Mouse (Mus musculus) neural tube, embryonic 11.5 days (tissue): ENCODE data around the gene Frem1. TPM values are rescaled to one million over a fixed set of nuclear protein-coding genes. Genes with fewer than 3 reads are reported as not detected.

Source experiments
- ATAC-seq: fragments of 200-750 bp; cut with Nextera tagmentation; 2 replicates; pipeline ENCODE4 v1.8.0; 2017; ENCODE audit warnings: moderate number of reproducible peaks, mild to moderate bottlenecking, moderate TSS enrichment, moderate library complexity; ENCODE audit not compliant: insufficient read depth, low FRiP score, low TSS enrichment
- DNase-seq: peaks from one replicate; pipeline ENCODE4 v3.0.0-alpha.2; 2015; ENCODE audit warnings: low spot score
- H3K27ac ChIP-seq: fragments of 300-500 bp; sonication (generic); 2 replicates; pipeline ENCODE4 v1.5.1; 2014; ENCODE audit warnings: low read depth, mild to moderate bottlenecking, low read length
- H3K27me3 ChIP-seq: fragments of 300-500 bp; sonication (generic); 2 replicates; pipeline ENCODE4 v1.6.1; 2014; ENCODE audit warnings: mild to moderate bottlenecking, low read length, mixed read lengths; ENCODE audit not compliant: control insufficient read depth, insufficient read depth
- H3K36me3 ChIP-seq: fragments of 300-500 bp; sonication (generic); 2 replicates; pipeline ENCODE4 v1.6.1; 2014; ENCODE audit warnings: mild to moderate bottlenecking, low read length, moderate library complexity, mixed read lengths; ENCODE audit not compliant: control insufficient read depth, insufficient read depth
- H3K4me1 ChIP-seq: fragments of 300-500 bp; sonication (generic); 2 replicates; pipeline ENCODE4 v1.6.1; 2014; ENCODE audit warnings: low read length, mixed read lengths; ENCODE audit not compliant: control insufficient read depth, insufficient read depth
- H3K4me2 ChIP-seq: fragments of 300-500 bp; sonication (generic); 2 replicates; pipeline ENCODE4 v1.6.1; 2014; ENCODE audit warnings: low read depth, mild to moderate bottlenecking, moderate library complexity
- H3K4me3 ChIP-seq: fragments of 300-500 bp; sonication (generic); 2 replicates; pipeline ENCODE4 v1.5.1; 2014; ENCODE audit warnings: low read depth, low read length
- H3K9ac ChIP-seq: fragments of 300-500 bp; sonication (generic); 2 replicates; pipeline ENCODE4 v1.6.1; 2014; ENCODE audit warnings: mild to moderate bottlenecking, low read length
- H3K9me3 ChIP-seq: fragments of 300-500 bp; sonication (generic); 2 replicates; pipeline ENCODE4 v1.6.1; 2016; ENCODE audit warnings: low read length; ENCODE audit not compliant: control insufficient read depth
- WGBS: fragments of 180-500 bp; shearing (Covaris S2); extraction: QIAGEN DNeasy Blood & Tissue Kit; methylation state at CpG from one replicate; pipeline ENCODE4 v1.1.7; 2014; 5-methylcytosine and 5-hydroxymethylcytosine counted together
- polyA plus RNA-seq: library from polyadenylated mRNA; unstranded; fragments of >200 nt; fragmentation: Nextera tagmentation; extraction: Ambion mirVana; gene quantifications from 2 replicates; pipeline ENCODE4 v1.2.1, GENCODE M21; 2014

Frem1 gene
- 3.9 and 4.1 TPM in 2 replicates for polyA plus RNA-seq

- Histone ChIP-seq H3K4me1 (peaks cover 12% of the 10 kb centered on the region; the same call in 1 of the 2 replicates), H3K27ac (peak within 1 kb of the TSS; percentile 11; the same call in 1 of the 2 replicates), H3K4me2 (peak within 1 kb of the TSS; percentile 52), H3K27me3 (no peaks in the 10 kb centered on the region), H3K9me3 (no peaks in the 10 kb centered on the region), H3K9ac (peak within 1 kb of the TSS; percentile 19), H3K4me3 (peak within 1 kb of the TSS; percentile 30), H3K36me3 (no peaks in the 10 kb centered on the region)
- ATAC-seq (peak; percentile 56), DNase-seq (peak; percentile 71)
- WGBS = 2% methylated on average over 24 of the region's 24 CpGs
These were observed at the start of gene Frem1 for GRCm38 (mm10) chr4:83051634-83052577. TSS of gene Frem1 (minus strand) at chr4:83052339.

- H3K4me3 ChIP-seq = no peak overlapping the region
- no peaks in the 10 kb centered on the region for H3K9me3 ChIP-seq
- WGBS = 91% methylated on average over 7 of the region's 7 CpGs
- H3K9ac ChIP-seq = no peak overlapping the region
- H3K27me3 ChIP-seq = no peaks in the 10 kb centered on the region
- no peak overlapping the region for H3K27ac ChIP-seq
- no peaks in the 10 kb centered on the region for H3K4me1 ChIP-seq
- DNase-seq (no peak), ATAC-seq (no peak)
- no peaks in the 10 kb centered on the region for H3K36me3 ChIP-seq
- no peak overlapping the region for H3K4me2 ChIP-seq
These were observed 46.9 kb upstream of the Frem1 start for GRCm38 (mm10) chr4:83099025-83099424.

GRCm38 (mm10) chr4:83093941-83094340, 41.8 kb upstream of the Frem1 start:
- ATAC-seq = no peak
- H3K9me3 ChIP-seq = no peaks in the 10 kb centered on the region
- no peak for DNase-seq
- no peak overlapping the region for H3K4me3 ChIP-seq
- 51% methylated on average over 2 of the region's 2 CpGs for WGBS
- H3K27me3 ChIP-seq = no peaks in the 10 kb centered on the region
- no peak overlapping the region for H3K9ac ChIP-seq
- no peaks in the 10 kb centered on the region for H3K36me3 ChIP-seq
- H3K4me1 ChIP-seq = no peaks in the 10 kb centered on the region
- no peak overlapping the region for H3K27ac ChIP-seq
- no peak overlapping the region for H3K4me2 ChIP-seq

GRCm38 (mm10) chr4:83090691-83091448, 38.7 kb upstream of the Frem1 start:
- Histone ChIP-seq H3K9me3 (no peaks in the 10 kb centered on the region), H3K36me3 (no peaks in the 10 kb centered on the region), H3K4me1 (no peaks in the 10 kb centered on the region), H3K4me2 (no peak overlapping the region), H3K27me3 (no peaks in the 10 kb centered on the region), H3K27ac (no peak overlapping the region), H3K9ac (no peak overlapping the region), H3K4me3 (no peak overlapping the region)
- ATAC-seq = no peak
- 66% methylated on average over 6 of the region's 6 CpGs for WGBS
- no peak for DNase-seq

GRCm38 (mm10) chr4:83080364-83081174, 28.4 kb upstream of the Frem1 start:
- DNase-seq (no peak), ATAC-seq (no peak; the same call in 1 of the 2 replicates)
- Histone ChIP-seq H3K4me3 (no peak overlapping the region), H3K36me3 (no peaks in the 10 kb centered on the region), H3K9me3 (no peaks in the 10 kb centered on the region), H3K4me2 (no peak overlapping the region), H3K27ac (no peak overlapping the region), H3K9ac (no peak overlapping the region), H3K27me3 (no peaks in the 10 kb centered on the region), H3K4me1 (0 out of 2 replicates have a peak, but pooled peaks cover 3% of the 10 kb centered on the region)
- WGBS = 26% methylated on average over 13 of the region's 13 CpGs

- no peak for DNase-seq
- Histone ChIP-seq H3K4me1 (no peaks in the 10 kb centered on the region), H3K27me3 (no peaks in the 10 kb centered on the region), H3K36me3 (no peaks in the 10 kb centered on the region), H3K9me3 (no peaks in the 10 kb centered on the region), H3K4me3 (no peak overlapping the region), H3K4me2 (no peak overlapping the region), H3K9ac (no peak overlapping the region), H3K27ac (no peak overlapping the region)
- ATAC-seq = no peak
- WGBS = 50% methylated on average over 6 of the region's 6 CpGs
These were observed 12.1 kb upstream of the Frem1 start for GRCm38 (mm10) chr4:83064191-83064590.

- ATAC-seq = no peak
- WGBS = 88% methylated on average over 2 of the region's 2 CpGs
- no peak for DNase-seq
These were observed 9.4 kb upstream of the Frem1 start for GRCm38 (mm10) chr4:83061564-83061963.

GRCm38 (mm10) chr4:83058617-83059016, 6.5 kb upstream of the Frem1 start:
- H3K4me1 ChIP-seq = no peaks in the 10 kb centered on the region
- no peaks in the 10 kb centered on the region for H3K27me3 ChIP-seq
- no peaks in the 10 kb centered on the region for H3K36me3 ChIP-seq
- H3K4me3 ChIP-seq = no peak overlapping the region
- 0 out of 2 replicates have a peak, but pooled peaks have one; percentile 48 for ATAC-seq
- peak; percentile 36 for DNase-seq
- no peak overlapping the region for H3K27ac ChIP-seq
- H3K9ac ChIP-seq = no peak overlapping the region
- no peaks in the 10 kb centered on the region for H3K9me3 ChIP-seq
- H3K4me2 ChIP-seq = no peak overlapping the region
- 33% methylated on average over 2 of the region's 2 CpGs for WGBS

More at GRCm38 (mm10) chr4:83061564-83061963, 9.4 kb upstream of the Frem1 start:
- H3K27me3 ChIP-seq = no peaks in the 10 kb centered on the region
- no peak overlapping the region for H3K4me2 ChIP-seq
- H3K9ac ChIP-seq = no peak overlapping the region
- no peaks in the 10 kb centered on the region for H3K36me3 ChIP-seq
- H3K9me3 ChIP-seq = no peaks in the 10 kb centered on the region
- no peak overlapping the region for H3K4me3 ChIP-seq
- no peaks in the 10 kb centered on the region for H3K4me1 ChIP-seq
- no peak overlapping the region for H3K27ac ChIP-seq
